Mouse (Mus musculus): ENCODE data around the gene Pitpnm2. TPM values are rescaled to one million over a fixed set of nuclear protein-coding genes. Genes with fewer than 3 reads are reported as not detected.

The Pitpnm2 gene
- total and polyA plus RNA-seq, 2 experiments, result 10.6 to 30.3 TPM

DNA sequence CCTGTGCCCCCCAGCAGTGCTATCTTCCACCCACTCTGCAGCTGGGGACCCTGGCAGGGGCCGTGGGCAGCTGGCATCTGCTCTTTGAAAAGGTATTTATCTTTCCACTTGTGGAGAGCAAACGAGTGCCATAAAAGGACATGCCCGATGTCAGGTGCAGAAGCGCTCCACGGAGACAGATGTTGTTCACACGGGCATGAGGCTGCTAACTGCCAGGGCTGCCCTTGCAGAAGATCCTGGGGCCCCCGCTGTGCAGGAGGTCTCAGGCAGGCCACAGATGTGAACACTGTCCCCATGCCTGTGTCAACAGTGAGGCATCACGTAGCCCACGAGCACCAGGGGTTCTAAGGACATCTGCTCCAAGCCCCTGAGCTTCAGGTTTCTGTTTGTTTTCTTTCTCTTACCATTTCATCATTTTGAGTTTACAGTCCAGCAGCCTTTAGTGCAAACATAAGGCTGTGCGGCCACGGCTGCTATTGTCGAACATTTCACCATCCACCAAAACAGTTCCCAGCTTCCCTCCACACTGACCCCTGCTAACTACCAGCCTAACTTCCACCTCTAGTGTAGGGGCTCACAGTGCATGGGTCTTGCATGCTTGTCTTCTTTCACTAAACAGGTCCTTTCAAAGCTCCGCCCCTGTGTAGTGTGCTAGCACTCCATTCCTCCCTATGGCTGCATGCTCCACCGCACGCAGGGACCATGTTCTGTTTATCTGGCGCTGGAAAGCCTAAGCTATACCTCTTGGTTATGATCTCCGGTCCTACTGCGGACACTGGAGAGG lies 17.0 kb downstream of the Pitpnm2 start:
- 30% methylated on average over 18 of the region's 18 CpGs for WGBS
- TF ChIP-seq POLR2A (IDR thresholded peaks at IDR 0.05; ENCODE audit: extremely low read depth, insufficient read depth, low read length), result no peak
- TF ChIP-seq CTCF (IDR thresholded peaks at IDR 0.05; ENCODE audit: low read depth, low read length), result no peak
- peaks cover 45% of the 10 kb centered on the region for H3K4me1 ChIP-seq (ENCODE audit: control insufficient read depth, insufficient read depth, low read length)
- no peaks in the 10 kb centered on the region for H3K27me3 ChIP-seq (ENCODE audit: control insufficient read depth, insufficient read depth, low read length)
- peak overlapping the region; percentile 87 for H3K27ac ChIP-seq (replicated peaks; ENCODE audit: insufficient read depth, low read depth, low read length)
- H3K4me3 ChIP-seq (ENCODE audit: insufficient read depth, low read depth, low read length), result no peak overlapping the region
- peak overlapping the region; percentile 59 for H3K9ac ChIP-seq (ENCODE audit: low read depth, low read length)
- H3K36me3 ChIP-seq (ENCODE audit: control insufficient read depth, insufficient read depth, low read length), result no peaks in the 10 kb centered on the region
- peaks cover 31% of the 10 kb centered on the region; the same call in 1 of the 2 replicates for H3K79me2 ChIP-seq (ENCODE audit: control insufficient read depth, insufficient read depth, low read length)
- peak; percentile 83 for DNase-seq (ENCODE audit: extremely low read depth, low read depth, low spot score)

- no peaks in the 10 kb centered on the region for H3K36me3 ChIP-seq (ENCODE audit: control insufficient read depth, insufficient read depth, low read length)
- H3K79me2 ChIP-seq (ENCODE audit: control insufficient read depth, insufficient read depth, low read length), result peaks cover 35% of the 10 kb centered on the region; the same call in 1 of the 2 replicates
- 91% methylated on average over 9 of the region's 9 CpGs for WGBS
- TF ChIP-seq POLR2A (IDR thresholded peaks at IDR 0.05; ENCODE audit: extremely low read depth, insufficient read depth, low read length) (no peak), CTCF (IDR thresholded peaks at IDR 0.05; ENCODE audit: low read depth, low read length) (no peak)
- no peak overlapping the region for H3K4me3 ChIP-seq (ENCODE audit: insufficient read depth, low read depth, low read length)
- DNase-seq (ENCODE audit: extremely low read depth, low read depth, low spot score), result no peak
- H3K27me3 ChIP-seq (ENCODE audit: control insufficient read depth, insufficient read depth, low read length), result no peaks in the 10 kb centered on the region
- no peak overlapping the region for H3K27ac ChIP-seq (replicated peaks; ENCODE audit: insufficient read depth, low read depth, low read length)
- H3K9ac ChIP-seq (ENCODE audit: low read depth, low read length), result no peak overlapping the region
- peaks cover 51% of the 10 kb centered on the region for H3K4me1 ChIP-seq (ENCODE audit: control insufficient read depth, insufficient read depth, low read length)
Measured at GRCm38 (mm10) chr5:124230461-124230860, 19.1 kb downstream of the Pitpnm2 start.

GRCm38 (mm10) chr5:124227193-124227592 lies 22.4 kb downstream of the Pitpnm2 start:
- peaks cover 41% of the 10 kb centered on the region for H3K4me1 ChIP-seq (ENCODE audit: control insufficient read depth, insufficient read depth, low read length)
- peak; percentile 58 for DNase-seq (ENCODE audit: extremely low read depth, low read depth, low spot score)
- H3K27ac ChIP-seq (replicated peaks; ENCODE audit: insufficient read depth, low read depth, low read length), result peak overlapping the region; percentile 97
- no peaks in the 10 kb centered on the region for H3K36me3 ChIP-seq (ENCODE audit: control insufficient read depth, insufficient read depth, low read length)
- H3K4me3 ChIP-seq (ENCODE audit: insufficient read depth, low read depth, low read length), result no peak overlapping the region
- 25% methylated on average over 6 of the region's 6 CpGs for WGBS
- H3K9ac ChIP-seq (ENCODE audit: low read depth, low read length), result peak overlapping the region; percentile 58
- H3K79me2 ChIP-seq (ENCODE audit: control insufficient read depth, insufficient read depth, low read length), result peaks cover 30% of the 10 kb centered on the region; the same call in 1 of the 2 replicates
- no peaks in the 10 kb centered on the region for H3K27me3 ChIP-seq (ENCODE audit: control insufficient read depth, insufficient read depth, low read length)
- TF ChIP-seq POLR2A (IDR thresholded peaks at IDR 0.05; ENCODE audit: extremely low read depth, insufficient read depth, low read length) (no peak), CTCF (IDR thresholded peaks at IDR 0.05; ENCODE audit: low read depth, low read length) (no peak)

DNA sequence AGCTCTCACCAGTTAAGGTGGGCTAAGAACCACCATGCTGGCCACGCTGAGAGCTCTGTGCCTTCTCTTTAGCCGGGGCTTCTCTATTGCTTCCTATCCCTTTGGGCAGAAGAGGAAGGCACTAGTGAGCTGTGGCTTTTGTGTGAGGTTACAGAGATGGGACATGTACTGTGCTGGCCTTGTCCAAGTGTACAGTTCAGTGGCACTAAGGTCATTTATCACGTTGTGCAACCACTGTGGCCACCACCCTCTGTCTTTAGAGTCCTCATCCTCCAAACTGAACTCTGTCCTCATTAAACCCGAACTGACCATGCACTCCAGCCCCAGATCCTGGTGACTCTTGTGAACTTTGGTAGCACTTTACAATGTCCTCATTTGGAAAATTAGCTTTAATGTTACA lies 23.1 kb downstream of the Pitpnm2 start:
- TF ChIP-seq CTCF (IDR thresholded peaks at IDR 0.05; ENCODE audit: low read depth, low read length) (no peak), POLR2A (IDR thresholded peaks at IDR 0.05; ENCODE audit: extremely low read depth, insufficient read depth, low read length) (no peak)
- H3K27ac ChIP-seq (replicated peaks; ENCODE audit: insufficient read depth, low read depth, low read length), result peak overlapping the region; percentile 97
- H3K36me3 ChIP-seq (ENCODE audit: control insufficient read depth, insufficient read depth, low read length), result no peaks in the 10 kb centered on the region
- peaks cover 23% of the 10 kb centered on the region; the same call in 1 of the 2 replicates for H3K79me2 ChIP-seq (ENCODE audit: control insufficient read depth, insufficient read depth, low read length)
- H3K4me1 ChIP-seq (ENCODE audit: control insufficient read depth, insufficient read depth, low read length), result peaks cover 43% of the 10 kb centered on the region
- H3K27me3 ChIP-seq (ENCODE audit: control insufficient read depth, insufficient read depth, low read length), result no peaks in the 10 kb centered on the region
- WGBS, result 6% methylated on average over 4 of the region's 4 CpGs
- DNase-seq (ENCODE audit: extremely low read depth, low read depth, low spot score), result peak; percentile 100
- H3K9ac ChIP-seq (ENCODE audit: low read depth, low read length), result peak overlapping the region; percentile 54
- H3K4me3 ChIP-seq (ENCODE audit: insufficient read depth, low read depth, low read length), result no peak overlapping the region

DNA sequence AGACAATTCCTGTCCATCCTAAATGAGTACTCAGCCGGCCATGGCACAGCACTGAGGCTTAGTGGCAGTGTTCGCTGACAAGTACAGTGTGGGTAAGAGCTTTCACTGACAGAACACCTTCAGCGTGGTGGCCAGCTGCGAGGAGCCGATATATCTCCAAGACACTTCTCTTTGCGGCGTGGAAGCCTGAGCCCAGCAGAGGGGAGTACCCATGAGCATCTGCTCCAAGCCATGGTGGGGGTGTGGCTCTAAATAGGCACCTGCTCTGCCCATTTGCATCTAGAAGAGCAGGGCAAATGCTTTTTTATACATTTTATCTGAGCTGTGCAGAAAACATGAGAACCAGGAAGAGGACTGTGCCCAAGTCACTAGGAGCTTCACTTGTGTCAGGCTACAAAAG lies 23.7 kb downstream of the Pitpnm2 start:
- Histone ChIP-seq H3K4me1 (ENCODE audit: control insufficient read depth, insufficient read depth, low read length) (peaks cover 46% of the 10 kb centered on the region), H3K79me2 (ENCODE audit: control insufficient read depth, insufficient read depth, low read length) (peaks cover 20% of the 10 kb centered on the region; the same call in 1 of the 2 replicates), H3K27me3 (ENCODE audit: control insufficient read depth, insufficient read depth, low read length) (no peaks in the 10 kb centered on the region), H3K4me3 (ENCODE audit: insufficient read depth, low read depth, low read length) (no peak overlapping the region), H3K9ac (ENCODE audit: low read depth, low read length) (peak overlapping the region; percentile 54), H3K27ac (replicated peaks; ENCODE audit: insufficient read depth, low read depth, low read length) (peak overlapping the region; percentile 94), H3K36me3 (ENCODE audit: control insufficient read depth, insufficient read depth, low read length) (no peaks in the 10 kb centered on the region)
- TF ChIP-seq POLR2A (IDR thresholded peaks at IDR 0.05; ENCODE audit: extremely low read depth, insufficient read depth, low read length) (no peak), CTCF (IDR thresholded peaks at IDR 0.05; ENCODE audit: low read depth, low read length) (no peak)
- 93% methylated on average over 7 of the region's 7 CpGs for WGBS
- DNase-seq (ENCODE audit: extremely low read depth, low read depth, low spot score), result no peak
